Comparison of ENCODE assay signal across 11 mouse cellular contexts in genomic region chr3:18941301-18942177, GRCm38 (mm10).
DNase-seq lines count a peak whose midpoint lies in the region.
"Had no signal": no experiment of that assay in that cellular context is flagged by ENCODE, and none has a peak within 500 bp of the region (broad histone marks: within the 10 kb centered on the region; RNA-seq: fewer than 3 reads in every experiment).

No protein-coding gene starts in this region.

- intact Hi-C loops in left cerebral cortex, postnatal 4 days (cut with DNase I) = no loop called here

- peak; percentile 14 for DNase-seq in left cerebral cortex, adult 11 months (ENCODE audit: low spot score)
- DNase-seq in left cerebral cortex, postnatal 4 days = no peak
- peak; percentile 21 to 34 for DNase-seq in frontal cortex, postnatal 36 days (ENCODE audit: low spot score in 2 of 2)
- peak; percentile 90 for DNase-seq in layer of hippocampus, adult 9-11 months
- DNase-seq in right cerebral cortex, postnatal 36 days (ENCODE audit: low spot score in 2 of 2) = peak; percentile 32 to 38
- no peak for DNase-seq in cerebellum, adult 9-11 months
- no peak for DNase-seq in heart, postnatal 4 days
- DNase-seq: adrenal gland, postnatal 25 days; cerebellum, adult 18-20 months; kidney, adult 8-10 months; retina, postnatal 1 day had no signal

Comparison
In these comparisons a context has a peak if more than half of its experiments do, and no peak if none do; other contexts are left out.
1. DNase-seq: peak in left cerebral cortex, adult 11 months (single experiment), frontal cortex, postnatal 36 days (2 of 2), layer of hippocampus, adult 9-11 months (single experiment) and right cerebral cortex, postnatal 36 days (2 of 2); none in left cerebral cortex, postnatal 4 days (single experiment), cerebellum, adult 9-11 months (single experiment) and heart, postnatal 4 days (single experiment).